Mouse (Mus musculus): Measurements from ENCODE around the gene Dlgap5. TPM values are rescaled to one million over a fixed set of nuclear protein-coding genes. Genes with fewer than 3 reads are reported as not detected.

The Dlgap5 gene
- polyA plus RNA-seq, 1 experiment from 2014 or later, result 40.0 TPM

- Histone ChIP-seq H3K9me3 (replicated peaks) (no peaks in the 10 kb centered on the region), H3K27ac (no peak overlapping the region), H3K27me3 (no peaks in the 10 kb centered on the region), H3K4me2 (replicated peaks) (no peak overlapping the region), H3K4me1 (peaks cover 1% of the 10 kb centered on the region; the same call in 1 of the 2 replicates), H3K36me3 (no peaks in the 10 kb centered on the region), H3K4me3 (no peak overlapping the region), H3K9ac (no peak overlapping the region)
- WGBS, result 87% methylated on average over 9 of the region's 9 CpGs
- ATAC-seq (ENCODE audit: low FRiP score), result no peak
Measured at GRCm38 (mm10) chr14:47361899-47362298, 56.3 kb downstream of the Dlgap5 start.

- Histone ChIP-seq H3K36me3 (no peaks in the 10 kb centered on the region), H3K4me3 (no peak overlapping the region), H3K9ac (no peak overlapping the region), H3K27ac (no peak overlapping the region), H3K4me2 (replicated peaks) (no peak overlapping the region), H3K4me1 (no peaks in the 10 kb centered on the region; the same call in 1 of the 2 replicates), H3K9me3 (replicated peaks) (no peaks in the 10 kb centered on the region), H3K27me3 (no peaks in the 10 kb centered on the region)
- WGBS, result 85% methylated on average over 2 of the region's 2 CpGs
- ATAC-seq (ENCODE audit: low FRiP score), result no peak
Measured at GRCm38 (mm10) chr14:47361418-47361817, 56.8 kb downstream of the Dlgap5 start.

- Histone ChIP-seq H3K4me1 (no peaks in the 10 kb centered on the region), H3K27ac (no peak overlapping the region), H3K36me3 (no peaks in the 10 kb centered on the region), H3K4me3 (no peak overlapping the region), H3K4me2 (replicated peaks) (no peak overlapping the region), H3K9ac (no peak overlapping the region), H3K9me3 (replicated peaks) (no peaks in the 10 kb centered on the region), H3K27me3 (no peaks in the 10 kb centered on the region)
- 72% methylated on average over 3 of the region's 3 CpGs for WGBS
- ATAC-seq (ENCODE audit: low FRiP score), result no peak
Measured at GRCm38 (mm10) chr14:47359610-47360009, 58.6 kb downstream of the Dlgap5 start.

GRCm38 (mm10) chr14:47356622-47357021 lies 61.6 kb downstream of the Dlgap5 start:
- no peak overlapping the region for H3K4me2 ChIP-seq (replicated peaks)
- H3K36me3 ChIP-seq, result no peaks in the 10 kb centered on the region
- ATAC-seq (ENCODE audit: low FRiP score), result no peak
- H3K9me3 ChIP-seq (replicated peaks), result no peaks in the 10 kb centered on the region
- no peak overlapping the region for H3K9ac ChIP-seq
- no peaks in the 10 kb centered on the region for H3K27me3 ChIP-seq
- no peak overlapping the region for H3K4me3 ChIP-seq
- H3K27ac ChIP-seq, result no peak overlapping the region
- WGBS, result 80% methylated on average over 3 of the region's 3 CpGs
- H3K4me1 ChIP-seq, result no peaks in the 10 kb centered on the region

- H3K4me3 ChIP-seq, result no peak overlapping the region
- no peaks in the 10 kb centered on the region for H3K9me3 ChIP-seq (replicated peaks)
- no peaks in the 10 kb centered on the region for H3K36me3 ChIP-seq
- no peaks in the 10 kb centered on the region for H3K4me1 ChIP-seq
- H3K27me3 ChIP-seq, result no peaks in the 10 kb centered on the region
- H3K4me2 ChIP-seq (replicated peaks), result no peak overlapping the region
- WGBS, result 75% methylated on average over 5 of the region's 5 CpGs
- no peak for ATAC-seq (ENCODE audit: low FRiP score)
- no peak overlapping the region for H3K27ac ChIP-seq
- H3K9ac ChIP-seq, result no peak overlapping the region
Measured at GRCm38 (mm10) chr14:47354948-47355347, 63.3 kb downstream of the Dlgap5 start.

GRCm38 (mm10) chr14:47354111-47354577 lies 64.1 kb downstream of the Dlgap5 start:
- Histone ChIP-seq H3K4me2 (replicated peaks) (no peak overlapping the region), H3K9me3 (replicated peaks) (no peaks in the 10 kb centered on the region), H3K27ac (no peak overlapping the region), H3K4me1 (no peaks in the 10 kb centered on the region), H3K4me3 (no peak overlapping the region), H3K36me3 (no peaks in the 10 kb centered on the region), H3K9ac (no peak overlapping the region), H3K27me3 (no peaks in the 10 kb centered on the region)
- ATAC-seq (ENCODE audit: low FRiP score), result no peak
- 72% methylated on average over 8 of the region's 8 CpGs for WGBS

GRCm38 (mm10) chr14:47353240-47353639 lies 65.0 kb downstream of the Dlgap5 start:
- ATAC-seq (ENCODE audit: low FRiP score), result no peak
- Histone ChIP-seq H3K4me1 (no peaks in the 10 kb centered on the region), H3K9ac (no peak overlapping the region), H3K9me3 (replicated peaks) (no peaks in the 10 kb centered on the region), H3K36me3 (no peaks in the 10 kb centered on the region), H3K4me2 (replicated peaks) (no peak overlapping the region), H3K27ac (no peak overlapping the region), H3K4me3 (no peak overlapping the region), H3K27me3 (no peaks in the 10 kb centered on the region)
- 90% methylated on average over 4 of the region's 4 CpGs for WGBS

GRCm38 (mm10) chr14:47352272-47352671 lies 65.9 kb downstream of the Dlgap5 start:
- Histone ChIP-seq H3K9ac (no peak overlapping the region), H3K4me3 (no peak overlapping the region), H3K27ac (no peak overlapping the region), H3K4me1 (no peaks in the 10 kb centered on the region), H3K9me3 (replicated peaks) (no peaks in the 10 kb centered on the region), H3K4me2 (replicated peaks) (no peak overlapping the region), H3K27me3 (no peaks in the 10 kb centered on the region), H3K36me3 (no peaks in the 10 kb centered on the region)
- 94% methylated on average over 10 of the region's 10 CpGs for WGBS
- no peak for ATAC-seq (ENCODE audit: low FRiP score)

GRCm38 (mm10) chr14:47350974-47351373 lies 67.2 kb downstream of the Dlgap5 start:
- H3K4me1 ChIP-seq, result no peaks in the 10 kb centered on the region
- no peak overlapping the region for H3K9ac ChIP-seq
- 80% methylated on average over 2 of the region's 2 CpGs for WGBS
- H3K4me2 ChIP-seq (replicated peaks), result no peak overlapping the region
- H3K9me3 ChIP-seq (replicated peaks), result no peaks in the 10 kb centered on the region
- H3K36me3 ChIP-seq, result no peaks in the 10 kb centered on the region
- H3K27me3 ChIP-seq, result no peaks in the 10 kb centered on the region
- H3K27ac ChIP-seq, result no peak overlapping the region
- no peak for ATAC-seq (ENCODE audit: low FRiP score)
- no peak overlapping the region for H3K4me3 ChIP-seq

GRCm38 (mm10) chr14:47346715-47347114 lies 71.5 kb downstream of the Dlgap5 start:
- no peaks in the 10 kb centered on the region for H3K9me3 ChIP-seq (replicated peaks)
- H3K27me3 ChIP-seq, result no peaks in the 10 kb centered on the region
- no peak overlapping the region for H3K4me3 ChIP-seq
- peaks cover 3% of the 10 kb centered on the region; the same call in 1 of the 2 replicates for H3K4me1 ChIP-seq
- no peaks in the 10 kb centered on the region for H3K36me3 ChIP-seq
- no peak overlapping the region for H3K4me2 ChIP-seq (replicated peaks)
- no peak overlapping the region for H3K9ac ChIP-seq
- no peak overlapping the region for H3K27ac ChIP-seq
- ATAC-seq (ENCODE audit: low FRiP score), result no peak
- 95% methylated on average over 1 of the region's 1 CpGs for WGBS

- 40% methylated on average over 4 of the region's 4 CpGs for WGBS
- H3K9ac ChIP-seq, result no peak overlapping the region
- no peak overlapping the region for H3K27ac ChIP-seq
- no peaks in the 10 kb centered on the region for H3K36me3 ChIP-seq
- H3K9me3 ChIP-seq (replicated peaks), result no peaks in the 10 kb centered on the region
- no peaks in the 10 kb centered on the region for H3K27me3 ChIP-seq
- no peak overlapping the region for H3K4me3 ChIP-seq
- 0 out of 2 replicates have a peak, but pooled peaks have one; percentile 48 for ATAC-seq (ENCODE audit: low FRiP score)
- H3K4me2 ChIP-seq (replicated peaks), result no peak overlapping the region
- peaks cover 5% of the 10 kb centered on the region; the same call in 1 of the 2 replicates for H3K4me1 ChIP-seq
Measured at GRCm38 (mm10) chr14:47341811-47342291, 76.4 kb downstream of the Dlgap5 start.

GRCm38 (mm10) chr14:47340231-47340925 lies 77.8 kb downstream of the Dlgap5 start:
- H3K4me3 ChIP-seq, result no peak overlapping the region
- 85% methylated on average over 10 of the region's 10 CpGs for WGBS
- ATAC-seq (ENCODE audit: low FRiP score), result no peak

More at GRCm38 (mm10) chr14:47340231-47340925, 77.8 kb downstream of the Dlgap5 start:
- peaks cover 5% of the 10 kb centered on the region; the same call in 1 of the 2 replicates for H3K4me1 ChIP-seq
- no peaks in the 10 kb centered on the region for H3K27me3 ChIP-seq
- no peaks in the 10 kb centered on the region for H3K36me3 ChIP-seq
- H3K9ac ChIP-seq, result no peak overlapping the region
- H3K9me3 ChIP-seq (replicated peaks), result no peaks in the 10 kb centered on the region
- no peak overlapping the region for H3K4me2 ChIP-seq (replicated peaks)
- H3K27ac ChIP-seq, result no peak overlapping the region

All from hindbrain, embryonic 12.5 days (tissue).